Mouse (Mus musculus) cortical plate, adult 2 months (tissue): ENCODE data around the gene Cdon. TPM values are rescaled to one million over a fixed set of nuclear protein-coding genes. Genes with fewer than 3 reads are reported as not detected.

ENCODE experiments used
- H3K27ac ChIP-seq: fragments of 200-500 bp; 2 replicates; pipeline ENCODE4 v1.5.1; 2012; ENCODE audit warnings: low read length, control low read depth, inconsistent platforms; ENCODE audit not compliant: insufficient read depth
- H3K4me1 ChIP-seq: fragments of 200-500 bp; 2 replicates; pipeline ENCODE4 v1.6.1; 2011; ENCODE audit warnings: low read length; ENCODE audit not compliant: control insufficient read depth, insufficient read depth
- H3K4me3 ChIP-seq: fragments of 200-500 bp; 2 replicates; pipeline ENCODE4 v1.5.1; 2011; ENCODE audit warnings: mild to moderate bottlenecking, low read length, control low read depth; ENCODE audit not compliant: insufficient read depth
- CTCF ChIP-seq: fragments of 200-500 bp; IDR thresholded peaks from 2 replicates; pipeline ENCODE4 v1.5.1; 2011; ENCODE audit warnings: mild to moderate bottlenecking, control low read depth, low read length; ENCODE audit not compliant: insufficient read depth; ENCODE audit errors: extremely low read depth
- POLR2A ChIP-seq: fragments of 200-500 bp; IDR thresholded peaks from 2 replicates; pipeline ENCODE4 v1.6.1; 2011; ENCODE audit warnings: mild to moderate bottlenecking, low read length, control low read depth; ENCODE audit not compliant: insufficient read depth; ENCODE audit errors: extremely low read depth
- polyA plus RNA-seq: library from polyadenylated mRNA; depleted of rRNA; stranded (reverse); fragments of >200 nt; gene quantifications from 2 replicates; pipeline ENCODE4 v1.2.3, GENCODE M21; 2012

Gene Cdon
- polyA plus RNA-seq, 1 experiment: 5.6 TPM

DNA sequence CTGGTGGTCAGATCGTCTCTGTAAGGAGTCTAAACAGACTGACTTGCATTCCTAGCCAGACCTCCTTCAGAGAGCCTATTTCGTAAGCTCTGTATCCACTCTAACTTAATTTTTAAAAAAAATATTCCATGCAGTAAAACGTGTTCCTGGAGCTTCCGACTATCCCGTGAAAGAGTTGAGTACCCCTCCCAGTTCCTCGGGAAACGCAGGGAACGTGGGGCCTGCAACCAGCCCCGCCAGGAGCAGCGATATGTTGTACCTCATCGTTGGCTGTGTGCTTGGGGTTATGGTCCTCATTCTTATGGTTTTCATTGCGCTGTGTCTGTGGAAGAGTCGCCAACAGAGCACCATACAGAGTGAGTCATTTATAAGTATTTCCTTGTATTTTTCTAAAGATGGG is 65.7 kb downstream of the Cdon start:
- Histone ChIP-seq H3K4me1 (no peaks in the 10 kb centered on the region), H3K4me3 (no peak overlapping the region), H3K27ac (no peak overlapping the region)
- TF ChIP-seq CTCF: no peak
- no peak for TF ChIP-seq POLR2A

DNA sequence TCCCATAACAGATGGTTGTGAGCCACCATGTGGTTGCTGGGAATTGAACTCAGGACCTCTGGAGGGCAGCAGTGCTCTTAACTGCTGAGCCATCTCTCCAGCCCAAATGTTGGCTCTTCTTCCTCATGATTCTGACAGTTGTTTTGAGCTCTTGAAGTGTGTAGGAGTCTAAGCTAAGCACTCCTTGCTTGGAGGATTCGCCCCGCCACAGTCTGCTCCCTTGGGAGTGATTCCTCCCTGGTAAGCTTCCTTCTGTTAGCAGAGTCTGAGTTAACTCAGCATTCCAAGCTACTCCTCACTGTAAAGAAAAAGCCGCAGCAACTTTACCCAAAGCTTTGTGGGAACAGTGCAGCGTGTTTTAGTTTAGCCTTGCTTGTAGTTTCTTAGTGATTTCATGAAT is 67.6 kb downstream of the Cdon start:
- no peak overlapping the region for H3K4me3 ChIP-seq
- no peak overlapping the region for H3K27ac ChIP-seq
- TF ChIP-seq CTCF (no peak), POLR2A (no peak)
- no peaks in the 10 kb centered on the region for H3K4me1 ChIP-seq

DNA sequence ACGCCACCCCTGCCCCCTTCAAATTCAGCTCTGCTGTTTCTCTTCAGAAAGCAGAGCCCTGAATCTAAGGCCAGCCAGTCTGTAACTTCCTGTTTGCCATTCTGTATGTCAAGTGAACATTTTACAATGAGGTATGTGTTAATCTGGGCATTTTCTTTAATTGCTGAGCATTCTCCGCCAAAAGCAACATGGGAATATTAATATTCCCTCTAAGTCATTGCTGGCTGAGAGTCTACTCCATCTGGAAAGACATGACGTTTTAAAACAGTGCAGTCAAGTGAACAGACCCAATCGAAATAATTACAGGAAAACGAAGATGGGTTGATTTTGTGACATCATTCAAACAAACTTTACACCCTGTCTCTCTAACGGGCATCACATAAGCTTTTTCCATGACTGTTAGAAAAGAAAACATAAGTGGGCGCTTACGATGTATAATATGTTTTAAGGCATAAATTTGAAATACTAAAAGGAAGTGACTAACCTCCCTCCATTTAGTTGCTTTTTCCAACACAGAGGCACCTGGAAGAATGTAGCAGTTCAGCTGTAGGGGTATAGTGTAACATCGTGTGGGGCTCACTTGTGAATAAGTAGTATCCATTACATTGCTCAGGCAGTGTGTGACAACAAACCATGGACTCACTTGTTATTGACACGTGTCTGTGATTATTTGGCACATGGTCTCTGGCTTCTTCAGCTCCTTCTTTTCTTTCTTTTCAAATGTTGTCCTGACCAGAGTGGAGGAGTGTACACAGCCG is 70.4 kb downstream of the Cdon start:
- Histone ChIP-seq H3K4me1 (no peaks in the 10 kb centered on the region), H3K4me3 (no peak overlapping the region), H3K27ac (no peak overlapping the region)
- TF ChIP-seq POLR2A (no peak), CTCF (no peak)

DNA sequence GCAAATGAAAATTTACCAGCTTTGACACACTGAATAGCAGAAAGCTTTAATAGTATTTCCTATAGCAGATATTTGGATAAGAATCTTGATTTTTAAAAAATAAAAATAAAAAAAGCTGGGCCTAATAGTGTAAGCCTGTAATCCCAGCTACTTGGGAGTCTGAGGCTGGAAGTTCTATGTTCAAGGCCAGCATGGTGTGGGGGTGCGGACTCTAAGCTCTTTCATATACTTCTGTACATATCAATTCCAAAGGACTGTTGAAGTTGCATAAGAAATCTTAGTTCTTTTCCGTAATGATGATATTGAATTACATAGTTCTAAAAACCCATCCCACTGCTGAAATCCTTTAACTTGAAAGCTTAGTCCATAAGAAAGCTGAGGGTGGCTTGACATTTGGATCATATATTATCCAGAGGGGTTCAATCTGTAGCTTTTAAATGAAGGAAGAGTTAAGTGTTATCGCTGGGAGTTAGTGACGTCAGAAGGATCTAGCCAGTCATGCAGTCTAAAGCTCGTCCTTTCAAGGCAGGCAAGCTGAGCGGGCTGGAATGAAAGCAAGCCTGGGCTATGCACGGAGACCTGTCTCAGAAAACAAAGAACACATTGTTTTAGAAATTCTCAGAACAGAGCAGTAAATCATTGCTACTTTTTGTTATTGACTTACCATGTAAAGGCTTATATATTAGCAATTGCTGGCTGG is 72.3 kb downstream of the Cdon start:
- TF ChIP-seq CTCF (no peak), POLR2A (no peak)
- H3K27ac ChIP-seq: no peak overlapping the region
- H3K4me3 ChIP-seq: no peak overlapping the region
- H3K4me1 ChIP-seq: no peaks in the 10 kb centered on the region

DNA sequence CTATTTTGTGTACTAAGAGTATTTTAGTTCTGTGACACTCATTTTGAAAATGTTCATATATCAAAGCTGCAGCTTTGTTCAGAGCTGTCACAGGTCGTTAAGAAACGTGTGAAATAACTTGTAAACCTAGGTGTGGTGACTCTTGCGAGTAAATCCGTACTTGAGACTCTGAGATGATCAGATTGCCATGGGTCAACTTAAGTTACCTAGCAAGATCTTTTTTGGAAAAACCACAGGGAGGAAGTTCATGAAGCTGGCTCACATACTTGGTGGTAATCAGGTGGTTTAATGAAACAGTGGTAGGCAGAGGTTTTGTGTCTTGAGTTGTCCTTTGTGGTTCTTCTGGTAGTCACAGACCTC is 72.8 kb downstream of the Cdon start:
- no peaks in the 10 kb centered on the region for H3K4me1 ChIP-seq
- H3K4me3 ChIP-seq: no peak overlapping the region
- H3K27ac ChIP-seq: no peak overlapping the region
- TF ChIP-seq CTCF (no peak), POLR2A (no peak)

DNA sequence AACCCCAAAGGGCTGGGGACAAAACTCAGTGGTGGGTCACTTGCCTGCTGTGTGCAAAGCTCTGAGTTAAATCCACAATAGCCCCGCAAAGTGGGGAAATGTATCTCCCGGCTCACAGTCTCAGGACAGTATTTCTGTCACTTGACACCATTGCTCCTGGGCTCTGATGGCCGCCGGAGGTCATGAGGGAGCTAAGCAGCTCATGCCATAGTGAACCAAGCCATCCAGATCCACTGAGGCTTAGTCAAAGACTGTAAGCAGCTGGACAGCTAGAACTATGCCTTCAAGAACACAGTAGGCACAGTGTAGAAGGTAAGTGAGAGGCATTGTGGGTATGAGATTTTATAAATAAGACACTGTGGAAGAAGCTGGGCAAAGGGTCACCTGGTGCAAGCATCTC is 74.0 kb downstream of the Cdon start:
- TF ChIP-seq POLR2A (no peak), CTCF (no peak)
- Histone ChIP-seq H3K27ac (no peak overlapping the region), H3K4me3 (no peak overlapping the region), H3K4me1 (no peaks in the 10 kb centered on the region)

DNA sequence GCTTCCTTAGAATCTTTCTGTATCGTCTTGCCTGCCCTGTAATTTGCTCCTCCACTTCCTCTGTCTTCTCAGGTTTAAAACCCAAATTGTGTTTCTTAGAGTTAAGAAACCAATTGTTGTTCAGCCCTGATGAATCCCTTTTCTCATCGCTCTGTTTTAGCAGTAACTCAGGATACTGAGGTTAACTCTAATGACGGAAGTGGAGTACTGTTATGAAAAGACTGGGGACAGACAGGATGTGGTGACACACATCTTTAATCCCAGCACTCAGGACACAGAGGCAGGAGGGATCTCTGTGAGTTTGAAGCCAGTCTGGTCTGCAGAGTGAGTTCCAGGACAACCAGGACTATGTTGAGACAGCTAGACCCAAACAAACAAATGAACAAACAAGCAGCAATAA is 74.5 kb downstream of the Cdon start:
- Histone ChIP-seq H3K4me1 (no peaks in the 10 kb centered on the region), H3K27ac (no peak overlapping the region), H3K4me3 (no peak overlapping the region)
- TF ChIP-seq CTCF (no peak), POLR2A (no peak)

DNA sequence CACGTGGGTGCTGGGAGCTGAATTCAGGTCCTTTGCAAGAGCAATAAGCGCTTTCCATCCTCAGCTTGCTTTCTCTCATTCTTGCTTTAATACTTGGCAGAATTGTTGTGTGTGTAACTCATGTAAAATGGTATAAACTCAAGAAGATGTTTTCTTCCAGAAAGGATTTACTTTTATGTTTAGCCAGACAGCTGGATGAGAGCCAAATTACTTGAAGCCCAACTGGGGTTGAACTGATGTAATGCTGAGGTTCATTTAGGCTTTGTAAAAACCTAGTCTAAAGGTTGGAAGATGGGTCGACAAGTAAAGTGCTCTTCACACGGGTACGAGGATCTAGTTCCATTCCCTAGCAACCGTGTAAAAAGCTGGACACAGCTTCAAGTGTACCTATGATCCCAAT is 79.0 kb downstream of the Cdon start:
- no peak overlapping the region for H3K4me3 ChIP-seq
- no peaks in the 10 kb centered on the region for H3K4me1 ChIP-seq
- no peak overlapping the region for H3K27ac ChIP-seq
- no peak for TF ChIP-seq POLR2A
- no peak for TF ChIP-seq CTCF

DNA sequence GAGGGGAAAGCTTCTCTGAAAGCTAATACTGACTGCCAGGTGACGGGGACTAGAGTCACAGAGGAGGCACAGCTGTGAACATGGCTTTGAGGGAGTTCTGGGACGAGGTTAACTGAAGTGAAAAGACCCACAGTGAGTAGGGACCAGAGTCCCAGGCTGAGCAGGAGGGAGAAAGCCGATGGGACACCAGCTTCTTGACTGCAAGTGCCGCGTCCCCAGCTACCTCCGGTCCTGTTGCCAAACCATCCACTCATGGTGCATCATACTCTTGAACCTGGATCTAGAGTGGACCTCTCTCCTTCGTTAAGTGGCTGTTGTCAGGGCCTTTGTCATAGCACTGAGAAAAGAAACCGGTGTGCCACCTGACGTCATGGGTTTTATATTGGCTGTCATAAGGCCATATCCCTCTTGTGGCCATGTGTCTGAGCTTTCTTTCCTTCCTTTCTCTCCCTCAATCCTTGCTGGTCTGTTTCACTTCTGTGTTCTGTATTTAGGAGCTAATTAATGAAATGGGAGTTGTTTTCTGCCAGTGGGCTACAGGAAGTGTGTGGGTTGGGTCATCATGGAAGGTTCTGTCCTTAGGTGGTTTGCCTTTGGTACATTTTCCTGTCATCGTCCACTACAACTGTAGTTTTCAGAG is 81.6 kb downstream of the Cdon start:
- Histone ChIP-seq H3K4me1 (no peaks in the 10 kb centered on the region), H3K27ac (no peak overlapping the region), H3K4me3 (no peak overlapping the region)
- TF ChIP-seq POLR2A (no peak), CTCF (no peak)

DNA sequence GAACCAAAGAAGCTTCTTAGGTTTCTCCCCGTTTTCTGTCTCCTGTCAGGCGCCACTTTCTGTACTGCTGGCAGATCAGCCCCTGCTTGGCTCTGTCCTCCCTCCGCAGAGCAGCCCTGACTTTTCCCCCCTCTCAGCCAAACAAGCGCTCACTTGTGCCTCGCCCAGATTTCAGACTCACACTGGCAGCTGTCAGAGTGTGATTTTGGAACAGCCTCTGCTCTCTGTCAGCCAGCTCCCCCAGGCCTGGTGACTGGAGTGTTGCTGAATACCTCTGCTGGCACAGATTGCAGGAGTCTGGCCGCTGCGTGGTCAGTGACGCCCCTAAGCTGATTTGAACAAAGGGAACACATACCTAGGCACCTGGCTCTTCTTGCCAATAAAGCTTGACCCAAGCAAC is 87.3 kb downstream of the Cdon start:
- Histone ChIP-seq H3K4me1 (no peaks in the 10 kb centered on the region), H3K4me3 (no peak overlapping the region), H3K27ac (no peak overlapping the region)
- no peak for TF ChIP-seq CTCF
- TF ChIP-seq POLR2A: no peak
